Mouse (Mus musculus) layer of hippocampus, postnatal 14 days (tissue): ENCODE measurements around the gene Vrtn. TPM values are rescaled to one million over a fixed set of nuclear protein-coding genes. Genes with fewer than 3 reads are reported as not detected.

Experiments
- DNase-seq, 2 experiments: peaks; one replicate each; pipeline ENCODE4 v3.0.0; 2021 to 2022; ENCODE audit warnings: low spot score in 2 of 2, mixed read lengths in 1 of 2
- total RNA-seq, 2 experiments: library from RNA; stranded (reverse); gene quantifications; 2 replicates each; pipeline ENCODE4 v1.2.3; 2021

Vrtn gene
- total RNA-seq, 2 experiments from 2014 or later: not detected

GRCm38 (mm10) chr12:84686176-84686575 is 45.4 kb downstream of the Vrtn start:
- no peak for DNase-seq

- no peak for DNase-seq
Observed at GRCm38 (mm10) chr12:84687531-84687930, 46.7 kb downstream of the Vrtn start.

- DNase-seq: no peak
Observed at GRCm38 (mm10) chr12:84689051-84689450, 48.2 kb downstream of the Vrtn start.

GRCm38 (mm10) chr12:84691347-84691746 is 50.5 kb downstream of the Vrtn start:
- DNase-seq: no peak

GRCm38 (mm10) chr12:84692141-84692540 is 51.3 kb downstream of the Vrtn start:
- DNase-seq: no peak

- DNase-seq: peak; percentile 10 to 53
Observed at GRCm38 (mm10) chr12:84698319-84699081, 57.7 kb downstream of the Vrtn start, which contains the start of gene Syndig1l. Gene Syndig1l (minus strand): TSS chr12:84698831.

Other genes with a start within 250 kb of the Vrtn start
- gene Entpd5, start 232.0 kb upstream of the Vrtn start, total RNA-seq: 10 to 100 TPM; 24.9 to 26.3 TPM
- 1 to 10 TPM; 7.1 to 8.3 TPM for gene Bbof1, start 231.9 kb upstream of the Vrtn start, total RNA-seq
- 10 to 100 TPM; 12.1 to 12.2 TPM for gene Rnf113a2, start 223.8 kb upstream of the Vrtn start, total RNA-seq
- 10 to 100 TPM; 45.5 to 51.4 TPM for gene Aldh6a1, start 190.0 kb upstream of the Vrtn start, total RNA-seq
- gene Lin52, start 189.6 kb upstream of the Vrtn start, total RNA-seq: 10 to 100 TPM; 17.4 to 20.3 TPM
- under 1 TPM; 0.23 to 0.31 TPM for gene Vsx2, start 71.3 kb upstream of the Vrtn start, total RNA-seq
- 10 to 100 TPM; 15.6 to 15.7 TPM for gene Abcd4, start 23.6 kb upstream of the Vrtn start, total RNA-seq
- gene Syndig1l, start 57.8 kb downstream of the Vrtn start, total RNA-seq: 1 to 10 TPM; 6.6 to 6.8 TPM
- 10 to 100 TPM; 39.0 to 41.4 TPM for gene Npc2, start 132.1 kb downstream of the Vrtn start, total RNA-seq
- gene Isca2, start 132.2 kb downstream of the Vrtn start, total RNA-seq: 10 to 100 TPM; 61.5 to 62.6 TPM
- gene Ltbp2, start 235.5 kb downstream of the Vrtn start, total RNA-seq: 1 to 10 TPM in 1 of 2 experiments, under 1 TPM in 1; 0.74 to 1.3 TPM